Comparison of ENCODE assay signal across 10 mouse cellular contexts in genomic region chr13:52879291-52879690, GRCm38 (mm10). TPM values are rescaled to one million over a fixed set of nuclear protein-coding genes. Genes with fewer than 3 reads are reported as not detected.
DNase-seq lines count a peak whose midpoint lies in the region; ATAC-seq lines count a peak whose summit lies in the region.
"Had no signal": no experiment of that assay in that cellular context is flagged by ENCODE, and none has a peak within 500 bp of the region (broad histone marks: within the 10 kb centered on the region; RNA-seq: fewer than 3 reads in every experiment).

No protein-coding gene starts in this region.

- peaks cover 42% of the 10 kb centered on the region for H3K4me1 ChIP-seq in heart, embryonic 15.5 days (replicated peaks)
- H3K4me1 ChIP-seq in lung, embryonic 16.5 days (replicated peaks; ENCODE audit: control insufficient read depth, insufficient read depth, low read length), result peaks cover 7% of the 10 kb centered on the region
- peaks cover 21% of the 10 kb centered on the region for H3K4me1 ChIP-seq in embryonic facial prominence, embryonic 12.5 days
- H3K4me1 ChIP-seq in midbrain, embryonic 14.5 days (ENCODE audit: control insufficient read depth, insufficient read depth, low read length), result peaks cover 8% of the 10 kb centered on the region; the same call in 1 of the 2 replicates

- no peak overlapping the region for H3K4me2 ChIP-seq in heart, embryonic 15.5 days
- no peak overlapping the region for H3K4me2 ChIP-seq in lung, embryonic 16.5 days (ENCODE audit: low read depth, low read length)
- H3K4me2 ChIP-seq in embryonic facial prominence, embryonic 12.5 days (replicated peaks), result no peak overlapping the region
- H3K4me2 ChIP-seq in midbrain, embryonic 14.5 days (ENCODE audit: low read length), result no peak overlapping the region

- ATAC-seq in heart, embryonic 15.5 days (replicated peaks; ENCODE audit: insufficient number of reproducible peaks, insufficient read depth, low FRiP score, low read depth), result no peak
- peak; percentile 26; the same call in 1 of the 2 replicates for ATAC-seq in lung, embryonic 16.5 days (ENCODE audit: low read depth)
- ATAC-seq in embryonic facial prominence, embryonic 12.5 days (ENCODE audit: insufficient number of reproducible peaks, insufficient read depth, low FRiP score, low TSS enrichment), result no peak
- ATAC-seq in midbrain, embryonic 14.5 days (ENCODE audit: low FRiP score, low TSS enrichment), result no peak

- H3K4me3 ChIP-seq in heart, embryonic 15.5 days, result no peak overlapping the region
- H3K4me3 ChIP-seq in lung, embryonic 16.5 days (ENCODE audit: low read length), result no peak overlapping the region
- no peak overlapping the region for H3K4me3 ChIP-seq in embryonic facial prominence, embryonic 12.5 days
- no peak overlapping the region for H3K4me3 ChIP-seq in midbrain, embryonic 14.5 days (replicated peaks; ENCODE audit: low read depth, low read length)
- H3K4me3 ChIP-seq: myocyte had no signal

- intact Hi-C loops in heart, postnatal 36 days (cut with DNase I), result no loop called here

- H3K36me3 ChIP-seq in heart, embryonic 15.5 days, result no peaks in the 10 kb centered on the region
- no peaks in the 10 kb centered on the region for H3K36me3 ChIP-seq in lung, embryonic 16.5 days (ENCODE audit: control insufficient read depth, insufficient read depth, low read length)
- H3K36me3 ChIP-seq in embryonic facial prominence, embryonic 12.5 days, result no peaks in the 10 kb centered on the region
- H3K36me3 ChIP-seq in midbrain, embryonic 14.5 days (ENCODE audit: control insufficient read depth, insufficient read depth, low read length), result no peaks in the 10 kb centered on the region

- no peak overlapping the region for H3K9ac ChIP-seq in heart, embryonic 15.5 days
- H3K9ac ChIP-seq in lung, embryonic 16.5 days (ENCODE audit: low read length), result no peak overlapping the region
- no peak overlapping the region; the same call in 1 of the 2 replicates for H3K9ac ChIP-seq in embryonic facial prominence, embryonic 12.5 days
- no peak overlapping the region for H3K9ac ChIP-seq in midbrain, embryonic 14.5 days (replicated peaks; ENCODE audit: low read length)

- H3K27ac ChIP-seq in heart, embryonic 15.5 days, result peak overlapping the region; percentile 73
- H3K27ac ChIP-seq in lung, embryonic 16.5 days (ENCODE audit: low read length), result 0 out of 2 replicates have a peak overlapping the region, but pooled peaks have one; percentile 1
- 0 out of 2 replicates have a peak overlapping the region, but pooled peaks have one; percentile 0 for H3K27ac ChIP-seq in embryonic facial prominence, embryonic 12.5 days
- H3K27ac ChIP-seq in midbrain, embryonic 14.5 days (replicated peaks; ENCODE audit: low read depth, low read length), result peak overlapping the region; percentile 60

- DNase-seq in heart, postnatal 36 days, result no peak
- DNase-seq in lung, postnatal 14 days, result no peak
- DNase-seq in midbrain, embryonic 14.5 days, result no peak
- no peak for DNase-seq in spleen, adult 18-20 months
- no peak for DNase-seq in liver
- DNase-seq: cerebellum, postnatal 10 days had no signal

- WGBS in heart, embryonic 15.5 days, result 76% methylated on average over 9 of the region's 9 CpGs
- WGBS in lung, embryonic 16.5 days, result 63% methylated on average over 9 of the region's 9 CpGs
- WGBS in embryonic facial prominence, embryonic 12.5 days, result 74% methylated on average over 9 of the region's 9 CpGs
- 82% methylated on average over 9 of the region's 9 CpGs for WGBS in midbrain, embryonic 14.5 days

- H3K9me3 ChIP-seq in heart, embryonic 15.5 days (replicated peaks), result no peaks in the 10 kb centered on the region
- H3K9me3 ChIP-seq in lung, embryonic 16.5 days (ENCODE audit: control insufficient read depth, low read length), result no peaks in the 10 kb centered on the region
- H3K9me3 ChIP-seq in embryonic facial prominence, embryonic 12.5 days, result no peaks in the 10 kb centered on the region
- H3K9me3 ChIP-seq in midbrain, embryonic 14.5 days (ENCODE audit: control insufficient read depth, low read length), result no peaks in the 10 kb centered on the region

- H3K27me3 ChIP-seq in heart, embryonic 15.5 days, result no peaks in the 10 kb centered on the region
- H3K27me3 ChIP-seq in lung, embryonic 16.5 days (ENCODE audit: control insufficient read depth, insufficient read depth, low read depth, low read length), result no peaks in the 10 kb centered on the region
- H3K27me3 ChIP-seq in embryonic facial prominence, embryonic 12.5 days, result no peaks in the 10 kb centered on the region
- H3K27me3 ChIP-seq in midbrain, embryonic 14.5 days (ENCODE audit: control insufficient read depth, insufficient read depth, low read length), result no peaks in the 10 kb centered on the region

RNA-seq across cellular contexts. Expression of gene Auh, which starts 50.2 kb away (rescaled TPM):
- polyA plus RNA-seq in heart, embryonic 15.5 days (2015; fragmentation: Nextera tagmentation; extraction: Ambion mirVana), result 51.7 and 53.8 TPM in 2 replicates
- total RNA-seq in heart, postnatal 36 days (2021), result 100 to 1,000 TPM; 139 to 141 TPM
- 44.6 TPM in 2 replicates for polyA plus RNA-seq in lung, embryonic 16.5 days (2015; fragmentation: Nextera tagmentation; extraction: Ambion mirVana)
- 41.4 and 45.3 TPM in 2 replicates for polyA plus RNA-seq in embryonic facial prominence, embryonic 12.5 days (2016; fragmentation: Nextera tagmentation; extraction: Ambion mirVana)
- polyA plus RNA-seq in midbrain, embryonic 14.5 days (2014; fragmentation: Nextera tagmentation; extraction: Ambion mirVana), result 49.5 and 50.4 TPM in 2 replicates

Comparison
In these comparisons a context has a peak if more than half of its experiments do, and no peak if none do; other contexts are left out.
1. H3K27ac ChIP-seq: peak in every context shown above with its lines; median percentile 73 in heart, embryonic 15.5 days; 60 in midbrain, embryonic 14.5 days; 1 in lung, embryonic 16.5 days; 0 in embryonic facial prominence, embryonic 12.5 days.